Mouse (Mus musculus): ENCODE results near the gene Cxcr5.

The Cxcr5 gene

DNA sequence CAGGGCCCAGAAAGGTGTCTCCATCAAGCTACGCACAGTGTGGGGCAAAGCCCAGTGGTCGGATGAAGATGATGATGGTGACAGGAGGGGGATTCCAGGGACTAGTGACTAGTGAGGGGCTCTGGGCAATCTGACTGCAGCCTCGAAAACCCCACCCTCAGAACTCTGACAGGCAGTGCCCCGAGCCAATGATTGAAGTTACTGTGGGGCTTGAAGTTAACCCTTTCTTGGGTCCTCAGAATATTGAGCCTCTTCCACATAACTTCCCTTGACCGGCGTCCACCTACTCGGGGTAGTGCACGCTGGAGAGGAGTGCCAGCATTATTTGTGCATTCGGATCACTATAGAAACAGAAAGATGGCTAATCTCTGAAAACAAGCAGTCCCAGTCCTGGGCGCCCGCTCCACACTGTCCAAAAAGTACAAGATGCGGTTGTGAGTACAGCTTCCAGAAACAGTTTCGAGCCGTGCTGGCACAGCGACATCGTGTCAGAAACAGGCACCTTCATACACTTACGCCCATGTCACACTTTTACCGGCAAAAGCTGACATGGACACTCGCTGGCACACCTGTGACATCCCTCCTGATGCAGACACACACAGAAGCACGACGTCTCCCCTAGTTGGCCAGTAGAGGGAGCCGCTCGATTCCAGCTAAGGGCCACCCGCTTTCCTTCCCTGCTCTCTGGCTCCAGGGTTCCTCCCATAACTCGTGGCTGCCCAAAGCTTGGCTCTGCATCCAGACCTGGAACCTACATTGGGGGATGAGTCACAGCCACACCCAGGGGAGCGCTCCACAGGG lies 81.8 kb downstream of the Cxcr5 start:
- peak; percentile 60 for DNase-seq (ENCODE audit: low spot score)

DNA sequence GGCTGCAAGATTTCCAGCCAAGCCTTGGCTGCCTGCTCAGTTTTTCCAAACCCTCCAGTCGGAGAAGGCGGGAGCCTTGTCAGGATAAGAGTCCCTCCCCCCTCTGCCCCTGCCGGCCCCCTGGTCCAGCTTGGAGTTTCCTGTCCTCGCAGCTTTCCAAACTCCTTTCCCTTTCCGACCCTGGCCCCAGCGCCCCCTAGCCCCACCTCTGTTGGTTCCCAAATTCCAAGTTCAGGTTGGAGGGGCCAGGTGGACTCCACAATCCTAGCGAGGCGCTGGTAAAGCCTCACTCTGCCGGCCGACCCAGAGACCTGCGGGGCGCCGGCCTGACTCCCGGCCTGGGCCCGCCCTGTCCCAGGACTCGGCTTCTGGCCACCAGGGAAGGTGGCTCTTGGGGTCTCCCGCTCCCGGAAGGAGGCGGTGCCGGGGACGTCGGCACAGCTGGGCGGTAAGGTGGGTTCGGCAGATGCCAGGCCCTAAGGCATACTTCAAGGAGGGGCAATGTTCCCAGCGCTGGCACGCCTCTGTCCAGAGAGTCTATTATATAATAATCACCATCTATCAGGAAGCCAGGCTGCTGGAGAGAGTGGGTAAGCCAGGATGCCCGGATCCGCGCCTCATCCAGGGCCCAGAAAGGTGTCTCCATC lies 82.6 kb downstream of the Cxcr5 start:
- no peak for DNase-seq (ENCODE audit: low spot score)

DNA sequence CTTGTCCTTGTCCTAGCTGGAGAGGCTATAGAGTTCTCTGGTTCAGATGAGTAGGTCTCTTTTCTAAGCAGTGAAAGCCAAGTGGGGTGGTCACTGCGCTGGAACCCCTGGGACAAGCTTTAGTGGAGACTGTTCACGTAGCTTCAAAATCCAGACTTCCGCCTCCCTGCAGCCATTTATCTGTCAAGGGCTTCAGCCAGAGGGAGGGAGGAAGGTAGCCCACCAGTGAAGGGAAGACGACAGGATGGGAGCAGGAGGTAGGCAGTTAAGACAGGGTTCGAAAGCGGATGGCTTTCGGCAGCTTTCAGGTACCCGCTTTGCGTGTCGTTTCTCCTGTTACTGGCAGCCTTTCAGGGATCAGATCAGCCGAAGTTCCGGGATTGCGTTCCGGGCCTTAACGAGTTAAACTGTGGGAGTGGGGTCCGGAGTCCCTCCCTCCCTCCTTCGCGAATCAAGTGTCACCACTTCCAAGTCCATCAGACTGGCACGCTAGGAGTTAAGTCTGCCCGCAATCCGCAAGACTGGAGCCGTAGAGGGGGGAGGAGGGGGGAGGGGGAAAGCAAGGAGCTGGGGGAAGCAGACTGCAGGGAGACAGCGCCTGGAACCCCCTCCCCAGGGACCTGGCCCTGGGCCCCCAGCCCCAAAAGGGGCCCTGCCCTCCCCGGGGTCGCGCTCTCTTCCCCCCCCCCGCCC lies 83.3 kb downstream of the Cxcr5 start:
- no peak for DNase-seq (ENCODE audit: low spot score)

GRCm38 (mm10) chr9:44477339-44478228 lies 84.1 kb downstream of the Cxcr5 start:
- DNase-seq (ENCODE audit: low spot score), result peak; percentile 55

DNA sequence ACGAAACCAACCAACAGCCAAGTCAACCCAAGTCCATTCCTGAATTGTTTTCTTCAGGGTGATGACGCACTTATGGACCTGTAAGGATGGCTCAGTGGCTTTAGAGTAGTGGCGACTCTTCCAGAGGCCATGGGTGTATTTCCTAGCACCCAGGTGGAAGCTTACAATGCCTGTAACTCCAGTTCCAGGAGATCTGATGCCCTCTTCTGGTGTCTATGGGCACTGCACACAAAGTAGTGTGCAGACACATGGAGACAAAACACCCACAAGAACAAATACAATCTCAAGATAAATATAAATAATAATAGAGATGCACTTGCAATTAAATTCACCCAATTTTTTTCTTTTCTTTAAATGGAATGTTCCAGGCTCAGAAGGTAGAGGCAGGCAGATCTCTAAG lies 85.7 kb downstream of the Cxcr5 start:
- no peak for DNase-seq (ENCODE audit: low spot score)

GRCm38 (mm10) chr9:44474327-44474726 lies 87.3 kb downstream of the Cxcr5 start:
- no peak for DNase-seq (ENCODE audit: low spot score)

DNA sequence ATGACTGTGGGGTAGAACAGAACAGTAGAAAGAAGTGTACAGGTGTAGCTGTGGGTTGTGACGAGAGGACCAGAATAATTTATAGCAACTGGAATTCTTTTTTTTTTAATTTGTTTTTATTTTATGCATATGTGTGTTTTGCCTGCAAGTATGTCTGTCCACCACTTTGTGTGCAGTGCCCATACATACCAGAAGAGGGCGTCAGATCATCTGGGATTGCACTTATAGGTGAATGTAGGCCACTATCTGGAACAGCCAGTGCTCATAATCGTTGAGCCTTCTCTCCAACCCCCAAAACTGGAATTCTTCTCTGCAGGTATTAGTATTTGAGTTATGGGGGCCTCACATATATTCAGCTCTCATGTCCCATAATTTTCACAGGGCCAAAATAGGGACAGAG lies 88.5 kb downstream of the Cxcr5 start:
- no peak for DNase-seq (ENCODE audit: low spot score)

DNA sequence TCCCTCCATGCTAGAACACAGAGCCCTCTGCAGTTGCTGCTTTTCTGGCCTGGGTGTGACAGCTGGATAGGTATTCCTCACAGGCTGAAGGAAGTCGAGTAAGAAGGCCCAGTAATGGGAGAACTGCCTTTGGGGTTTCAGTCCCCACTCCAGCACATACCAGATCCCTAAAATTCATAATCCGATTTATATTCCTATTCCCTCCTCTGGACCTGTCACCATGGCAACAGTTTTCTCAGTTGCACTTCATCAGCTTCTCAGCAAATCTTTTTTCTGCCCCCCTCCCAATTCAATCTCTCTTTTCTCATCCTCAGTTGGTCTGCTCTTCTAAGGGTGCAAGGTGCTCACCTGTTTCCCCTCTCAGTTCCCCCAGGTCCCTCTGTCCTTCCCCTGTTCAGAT lies 92.9 kb downstream of the Cxcr5 start:
- DNase-seq (ENCODE audit: low spot score), result no peak

- DNase-seq (ENCODE audit: low spot score), result no peak
Observed at GRCm38 (mm10) chr9:44468224-44468623, 93.5 kb downstream of the Cxcr5 start.

DNA sequence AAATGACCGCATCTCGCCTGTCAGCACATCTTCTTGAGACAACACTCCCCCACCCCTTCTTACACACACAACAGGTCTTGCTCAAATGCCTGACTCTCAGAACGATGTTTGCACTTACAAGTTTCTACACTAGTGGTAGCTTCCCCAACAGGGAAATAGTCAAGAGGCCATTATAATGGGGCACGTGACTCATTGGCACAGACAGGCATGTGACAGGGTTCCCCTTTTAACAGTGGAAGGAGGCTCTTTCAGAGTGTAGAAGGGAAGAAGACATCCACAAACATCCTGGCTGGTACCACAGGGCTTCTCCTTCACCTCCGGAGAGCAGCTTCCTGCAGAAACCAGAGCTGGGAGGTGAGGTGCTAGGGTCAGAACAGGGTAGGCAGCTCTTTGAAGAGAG lies 99.7 kb downstream of the Cxcr5 start:
- DNase-seq (ENCODE audit: low spot score), result no peak

Data from c-Kit-positive CD71-positive TER-119-positive erythroid progenitor cells, embryonic 14.5 days (primary cell).